Mouse (Mus musculus) CH12.LX (cell line): Measurements from ENCODE around the gene Apom. TPM values are rescaled to one million over a fixed set of nuclear protein-coding genes. Genes with fewer than 3 reads are reported as not detected.

Source experiments
- DNase-seq: peaks from one replicate; pipeline ENCODE4 v3.0.0-alpha.2; 2013; ENCODE audit errors: extremely low read depth
- H3K27ac ChIP-seq: 2 replicates; pipeline ENCODE4 v1.5.1; 2012; ENCODE audit warnings: low read depth, mild to moderate bottlenecking, control low read depth, moderate library complexity; ENCODE audit not compliant: insufficient read depth
- H3K27me3 ChIP-seq: replicated peaks from 2 replicates; pipeline ENCODE3; 2012; ENCODE audit warnings: inconsistent platforms
- H3K36me3 ChIP-seq, 2 experiments: replicated peaks in 1 of 2; 2 replicates each; pipeline versions ENCODE3 to v1.6.1; 2012; ENCODE audit warnings: inconsistent platforms in 1 of 2, low read length in 1 of 2, mild to moderate bottlenecking in 1 of 2, mixed read lengths in 1 of 2, moderate library complexity in 1 of 2; ENCODE audit not compliant: control insufficient read depth in 1 of 2, insufficient read depth in 1 of 2
- H3K4me1 ChIP-seq, 2 experiments: 2 replicates each; pipeline ENCODE4 v1.6.1; 2012; ENCODE audit warnings: inconsistent platforms in 1 of 2, moderate library complexity in 1 of 2; ENCODE audit not compliant: insufficient read depth in 2 of 2, control insufficient read depth in 1 of 2
- H3K4me2 ChIP-seq: 2 replicates; pipeline ENCODE4 v1.6.1; 2012; ENCODE audit warnings: low read depth, mild to moderate bottlenecking, control low read depth; ENCODE audit not compliant: poor library complexity, insufficient read depth, severe bottlenecking
- H3K4me3 ChIP-seq, 3 experiments: fragments of 150-350 bp in 1 of 3; sonication (generic) in 1 of 3; replicated peaks in 1 of 3; 2 replicates each; pipeline versions ENCODE3 to v1.5.1; 2011 to 2012; ENCODE audit warnings: low read depth in 2 of 3, low read length in 2 of 3, mild to moderate bottlenecking in 2 of 3, moderate library complexity in 2 of 3, control low read depth in 1 of 3, improper control_type of control experiment in 1 of 3, inconsistent platforms in 1 of 3, mixed read lengths in 1 of 3; ENCODE audit not compliant: poor library complexity in 1 of 3
- H3K79me2 ChIP-seq: replicated peaks from 2 replicates; pipeline ENCODE4 v1.6.1; 2012; ENCODE audit warnings: mild to moderate bottlenecking, moderate library complexity; ENCODE audit not compliant: control insufficient read depth, poor library complexity, insufficient read depth, severe bottlenecking; ENCODE audit errors: extremely low read depth
- H3K9ac ChIP-seq: 2 replicates; pipeline ENCODE4 v1.6.1; 2012; ENCODE audit warnings: low read depth, mild to moderate bottlenecking, control low read depth, moderate library complexity; ENCODE audit not compliant: insufficient read depth
- H3K9me3 ChIP-seq: replicated peaks from 2 replicates; pipeline ENCODE3; 2012; ENCODE audit warnings: low read length, inconsistent platforms, mixed read lengths
- CHD1 ChIP-seq: IDR thresholded peaks from 2 replicates; pipeline ENCODE4 v1.6.1; 2012; ENCODE audit warnings: low read depth, low read length, improper control_type of control experiment, inconsistent platforms
- CTCF ChIP-seq, 2 experiments: IDR thresholded peaks in 1 of 2; conservative IDR thresholded peaks in 1 of 2; 2 replicates each; pipeline ENCODE4 v1.5.1; 2011 to 2012; ENCODE audit warnings: low read depth in 2 of 2, low read length in 2 of 2, improper control_type of control experiment in 1 of 2, inconsistent platforms in 1 of 2, mild to moderate bottlenecking in 1 of 2, moderate library complexity in 1 of 2
- EP300 ChIP-seq: IDR thresholded peaks from 2 replicates; pipeline ENCODE4 v1.6.1; 2011; ENCODE audit warnings: low read length, improper control_type of control experiment
- HCFC1 ChIP-seq: IDR thresholded peaks from 2 replicates; pipeline ENCODE4 v1.6.1; 2012; ENCODE audit warnings: low read depth, mild to moderate bottlenecking, inconsistent platforms, low read length, improper control_type of control experiment
- IRF4 ChIP-seq: IDR thresholded peaks from 2 replicates; pipeline ENCODE4 v1.6.1; 2014; ENCODE audit warnings: low read depth, mild to moderate bottlenecking, inconsistent platforms, low read length, improper control_type of control experiment
- MAZ ChIP-seq: IDR thresholded peaks from 2 replicates; pipeline ENCODE4 v1.6.1; 2012; ENCODE audit warnings: low read depth, mild to moderate bottlenecking, inconsistent platforms, low read length, improper control_type of control experiment, moderate library complexity
- MEF2A ChIP-seq: IDR thresholded peaks from 2 replicates; pipeline ENCODE4 v1.6.1; 2014; ENCODE audit warnings: low read depth, mild to moderate bottlenecking, inconsistent platforms, low read length, improper control_type of control experiment, borderline replicate concordance
- MXI1 ChIP-seq: IDR thresholded peaks from 2 replicates; pipeline ENCODE4 v1.6.1; 2011; ENCODE audit warnings: mild to moderate bottlenecking, low read depth, low read length, improper control_type of control experiment
- MYC ChIP-seq: IDR thresholded peaks from 2 replicates; pipeline ENCODE4 v1.6.1; 2011; ENCODE audit warnings: low read depth, mild to moderate bottlenecking, improper control_type of control experiment, low read length
- NELFE ChIP-seq: IDR thresholded peaks from 2 replicates; pipeline ENCODE4 v1.6.1; 2011; ENCODE audit warnings: low read depth, low read length, improper control_type of control experiment
- RAD21 ChIP-seq: IDR thresholded peaks from 2 replicates; pipeline ENCODE4 v1.6.1; 2011; ENCODE audit warnings: low read depth, mild to moderate bottlenecking, low read length, improper control_type of control experiment, moderate library complexity
- RCOR1 ChIP-seq: conservative IDR thresholded peaks from 2 replicates; pipeline ENCODE4 v1.6.1; 2012; ENCODE audit warnings: low read depth, mild to moderate bottlenecking, inconsistent platforms, low read length, improper control_type of control experiment
- SIN3A ChIP-seq: IDR thresholded peaks from 2 replicates; pipeline ENCODE4 v1.6.1; 2012; ENCODE audit warnings: low read length, improper control_type of control experiment, inconsistent platforms
- SMC3 ChIP-seq: IDR thresholded peaks from 2 replicates; pipeline ENCODE4 v1.6.1; 2011; ENCODE audit warnings: low read depth, low read length, improper control_type of control experiment
- TCF12 ChIP-seq: IDR thresholded peaks from 2 replicates; pipeline ENCODE4 v1.6.1; 2014; ENCODE audit warnings: low read depth, mild to moderate bottlenecking, inconsistent platforms, low read length, improper control_type of control experiment
- ZC3H11A ChIP-seq: IDR thresholded peaks from 2 replicates; pipeline ENCODE4 v1.6.1; 2012; ENCODE audit warnings: low read depth, mild to moderate bottlenecking, inconsistent platforms, low read length, improper control_type of control experiment
- ZKSCAN1 ChIP-seq: IDR thresholded peaks from 2 replicates; pipeline ENCODE4 v1.6.1; 2012; ENCODE audit warnings: low read depth, inconsistent platforms, low read length, improper control_type of control experiment, borderline replicate concordance
- ZNF384 ChIP-seq: IDR thresholded peaks from 2 replicates; pipeline ENCODE4 v1.6.1; 2012; ENCODE audit warnings: low read depth, low read length, improper control_type of control experiment, inconsistent platforms
- dilution Hi-C: fragments of 300-500 bp; cut with MboI; formaldehyde crosslinking; loops from 2 replicates; pipeline ENCODE4 v1.14.3; 2020; ENCODE audit warnings: low sequenced_read_pairs; ENCODE audit not compliant: extremely low pct_unique_long_range_greater_than_20kb, extremely low pct_ligation_motif_present
- in situ Hi-C: fragments of 300-500 bp; cut with MboI; formaldehyde crosslinking; loops from 3 replicates; pipeline ENCODE4 v1.14.3; 2019; ENCODE audit warnings: low sequenced_read_pairs, low pct_ligation_motif_present, low pct_unique_long_range_greater_than_20kb, mixed read lengths
- polyA plus RNA-seq: library from polyadenylated mRNA; unstranded; fragments of >175 nt; gene quantifications from 2 replicates; pipeline ENCODE4 v1.2.1, GENCODE M21; 2012; ENCODE audit warnings: low read depth; ENCODE audit not compliant: insufficient read length
- total RNA-seq, 2 experiments: library from RNA; depleted of rRNA; stranded (reverse); fragments of 300-350 nt in 1 of 2; fragments of >200 nt in 1 of 2; gene quantifications; 2 replicates each; pipeline ENCODE4 v1.2.3; 2012 to 2014

Apom gene
- total RNA-seq (2012; rRNA removed) (0.21 TPM in 1 of 2 replicates, not detected in the other), total RNA-seq (2014; rRNA removed) (not detected in 2 replicates), polyA plus RNA-seq (0.39 and 0.41 TPM in 2 replicates)

DNA sequence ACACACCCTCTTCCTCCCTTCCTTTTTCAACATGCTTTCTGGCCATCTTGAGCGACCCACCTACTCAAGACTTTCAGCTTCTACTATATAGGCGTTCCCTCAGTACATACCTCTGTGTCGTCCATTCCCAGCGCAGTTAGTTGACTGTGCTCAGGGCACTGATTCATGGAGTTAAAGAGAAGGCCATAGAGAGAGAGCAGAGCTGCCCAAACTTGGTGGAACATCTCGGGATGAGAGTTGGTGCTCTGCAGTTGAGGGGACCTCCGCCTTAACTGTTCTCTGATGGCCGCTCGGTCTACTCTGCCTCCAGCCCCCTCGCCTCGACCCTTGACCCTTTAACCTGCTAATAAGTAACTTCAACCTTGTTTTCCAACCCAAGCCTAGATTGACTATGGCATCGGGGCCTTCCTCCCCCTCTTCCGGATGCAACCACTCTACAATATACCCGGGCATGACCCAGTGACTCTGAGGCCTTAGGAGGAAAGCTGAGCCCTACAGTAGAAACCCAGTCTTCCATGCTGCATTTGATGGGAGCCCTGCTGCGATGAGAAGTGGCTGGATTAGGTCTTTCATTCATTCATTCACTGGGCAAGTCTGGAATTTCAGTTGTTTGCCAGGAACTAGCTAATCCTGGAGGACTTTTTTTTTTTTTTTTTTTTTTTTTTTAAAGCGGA, at the start of gene Apom:
TSS of gene Apom (minus strand) at position 551 of the 674 bp plus-strand sequence.
- Histone ChIP-seq H3K36me3 (peaks cover 13 to 38% of the 10 kb centered on the region in 2 experiments), H3K27ac (no peak within 1 kb of the TSS), H3K9me3 (no peaks in the 10 kb centered on the region), H3K9ac (no peak within 1 kb of the TSS), H3K4me1 (peaks cover 5 to 22% of the 10 kb centered on the region in 2 experiments), H3K4me3 (no peak within 1 kb of the TSS), H3K27me3 (no peaks in the 10 kb centered on the region), H3K79me2 (peaks cover 28% of the 10 kb centered on the region), H3K4me2 (no peak within 1 kb of the TSS)
- no peak for TF ChIP-seq CHD1
- TF ChIP-seq ZNF384 = 0 out of 2 replicates have a peak, but pooled peaks have one; percentile 13
- in situ Hi-C loops (no loop called here), dilution Hi-C loops (no loop called here)
- DNase-seq = no peak

DNA sequence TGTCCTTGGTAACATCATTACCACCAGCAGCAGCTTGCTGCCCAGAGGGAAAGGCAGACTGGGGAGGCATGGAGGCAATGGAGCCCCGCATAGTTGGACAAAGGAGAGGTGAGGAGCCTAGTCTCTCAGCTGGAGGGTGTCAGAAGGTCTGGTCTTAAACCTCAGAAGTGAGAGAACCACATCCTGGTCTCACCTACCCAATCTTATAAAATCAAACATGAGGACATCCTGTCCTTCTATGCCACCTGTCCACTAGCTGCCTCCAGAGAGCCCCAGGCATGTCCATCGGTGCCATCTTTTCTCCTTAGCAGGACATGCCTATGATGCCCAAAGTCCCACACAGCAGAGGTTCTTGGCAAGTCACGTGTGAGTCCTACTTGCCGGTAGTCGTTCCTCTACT, 48.2 kb upstream of the Apom start:
- Histone ChIP-seq H3K27ac (no peak overlapping the region), H3K79me2 (no peaks in the 10 kb centered on the region), H3K27me3 (no peaks in the 10 kb centered on the region), H3K9ac (no peak overlapping the region), H3K36me3 (peaks cover 0 to 11% of the 10 kb centered on the region in 2 experiments), H3K4me3 (no peak overlapping the region), H3K4me2 (no peak overlapping the region), H3K4me1 (peaks cover 11 to 43% of the 10 kb centered on the region in 2 experiments), H3K9me3 (no peaks in the 10 kb centered on the region)
- TF ChIP-seq ZKSCAN1 = no peak
- no peak for DNase-seq
- dilution Hi-C loops (no loop called here), in situ Hi-C loops (no loop called here)

DNA sequence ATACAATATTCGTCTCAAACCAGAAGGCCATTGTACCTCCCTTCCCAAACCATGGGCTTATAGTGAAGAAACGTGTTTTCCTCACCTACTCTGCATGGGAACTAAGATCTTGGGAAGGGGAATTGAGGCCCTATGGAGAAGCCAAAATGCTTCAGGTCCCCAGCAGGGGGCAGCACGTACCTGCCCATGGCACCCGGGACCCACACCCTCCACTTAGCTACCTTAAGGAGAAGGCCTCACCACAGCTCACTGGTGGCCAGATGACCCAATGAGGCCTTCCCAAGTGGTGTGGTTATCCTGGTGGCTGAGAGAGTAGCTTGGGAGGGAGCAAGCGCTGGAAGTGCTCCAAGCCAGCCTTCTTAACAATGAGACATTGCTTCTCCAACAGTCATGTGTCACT, 46.7 kb upstream of the Apom start:
- Histone ChIP-seq H3K4me1 (peaks cover 12 to 39% of the 10 kb centered on the region in 2 experiments), H3K4me2 (no peak overlapping the region), H3K27me3 (no peaks in the 10 kb centered on the region)
- DNase-seq = peak; percentile 68
- TF ChIP-seq TCF12 = peak; percentile 53; the same call in 1 of the 2 replicates
- peak; percentile 98 for TF ChIP-seq RAD21
- TF ChIP-seq EP300 = no peak
- TF ChIP-seq MXI1 = peak; percentile 46; the same call in 1 of the 2 replicates
- TF ChIP-seq SMC3 = peak; percentile 100
- TF ChIP-seq CTCF (conservative IDR thresholded peaks at IDR 0.05 in 1 of 2, IDR thresholded peaks at IDR 0.05 in 1 of 2; ENCODE audit: low read depth in 2 of 2, low read length in 2 of 2) = peak; percentile 83 to 98
- TF ChIP-seq ZNF384 = 0 out of 2 replicates have a peak, but pooled peaks have one; percentile 19
- no peak for TF ChIP-seq RCOR1
- peak; percentile 34; the same call in 1 of the 2 replicates for TF ChIP-seq MYC
- TF ChIP-seq SIN3A = peak; percentile 55; the same call in 1 of the 2 replicates
- peak; percentile 68; the same call in 1 of the 2 replicates for TF ChIP-seq MEF2A
- TF ChIP-seq MAZ = peak; percentile 68; the same call in 1 of the 2 replicates
- TF ChIP-seq ZC3H11A = peak; percentile 99
- no peak for TF ChIP-seq HCFC1
- peak; percentile 17; the same call in 1 of the 2 replicates for TF ChIP-seq IRF4
- TF ChIP-seq NELFE = no peak
- TF ChIP-seq, all 38 proteins: peak for 12
- no peak overlapping the region for H3K27ac ChIP-seq
- no peaks in the 10 kb centered on the region for H3K79me2 ChIP-seq
- no peaks in the 10 kb centered on the region for H3K36me3 ChIP-seq
- no peaks in the 10 kb centered on the region for H3K9me3 ChIP-seq
- no peak overlapping the region for H3K9ac ChIP-seq
- dilution Hi-C loops (no loop called here), in situ Hi-C loops (no loop called here)
- H3K4me3 ChIP-seq = no peak overlapping the region
